Mouse (Mus musculus) heart, embryonic 16.5 days (tissue): ENCODE measurements around the gene Lysmd4. TPM values are rescaled to one million over a fixed set of nuclear protein-coding genes. Genes with fewer than 3 reads are reported as not detected.
"Not testable (repeated sequence)": the region's sequence is repeated elsewhere in the genome, so short reads cannot be mapped to it uniquely, and the experiment has no call there.

Experiments
- ATAC-seq: fragments of 200-750 bp; cut with Nextera tagmentation; replicated peaks from 2 replicates; pipeline ENCODE4 v1.8.0; 2017; ENCODE audit warnings: moderate number of reproducible peaks; ENCODE audit not compliant: insufficient read depth, low FRiP score; ENCODE audit errors: extremely low read depth
- H3K27ac ChIP-seq: fragments of 300-500 bp; sonication (generic); 2 replicates; pipeline ENCODE4 v1.5.1; 2014; ENCODE audit warnings: mild to moderate bottlenecking, low read length, control low read depth, moderate library complexity
- H3K27me3 ChIP-seq: fragments of 300-500 bp; sonication (generic); 2 replicates; pipeline ENCODE4 v1.6.1; 2014; ENCODE audit warnings: low read length, mixed read lengths; ENCODE audit not compliant: control insufficient read depth, insufficient read depth
- H3K36me3 ChIP-seq: fragments of 300-500 bp; sonication (generic); 2 replicates; pipeline ENCODE4 v1.6.1; 2014; ENCODE audit not compliant: control insufficient read depth, insufficient read depth
- H3K4me1 ChIP-seq: fragments of 300-500 bp; sonication (generic); 2 replicates; pipeline ENCODE4 v1.6.1; 2014; ENCODE audit warnings: low read length, mixed read lengths; ENCODE audit not compliant: control insufficient read depth, insufficient read depth
- H3K4me2 ChIP-seq: fragments of 300-500 bp; sonication (generic); 2 replicates; pipeline ENCODE4 v1.6.1; 2014; ENCODE audit warnings: low read depth, mild to moderate bottlenecking, control low read depth, low read length
- H3K4me3 ChIP-seq: fragments of 300-500 bp; sonication (generic); 2 replicates; pipeline ENCODE4 v1.5.1; 2014; ENCODE audit warnings: mild to moderate bottlenecking, control low read depth, low read length
- H3K9ac ChIP-seq: fragments of 300-500 bp; sonication (generic); 2 replicates; pipeline ENCODE4 v1.6.1; 2014; ENCODE audit warnings: low read length, control low read depth
- H3K9me3 ChIP-seq: fragments of 300-500 bp; sonication (generic); replicated peaks from 2 replicates; pipeline ENCODE4 v1.6.1; 2016; ENCODE audit warnings: low read length; ENCODE audit not compliant: control insufficient read depth
- WGBS: fragments of 180-500 bp; shearing (Covaris S2); extraction: QIAGEN DNeasy Blood & Tissue Kit; methylation state at CpG from one replicate; pipeline ENCODE4 v1.1.7; 2014; 5-methylcytosine and 5-hydroxymethylcytosine counted together
- polyA plus RNA-seq: library from polyadenylated mRNA; unstranded; fragments of >200 nt; fragmentation: Nextera tagmentation; extraction: Ambion mirVana; gene quantifications from 2 replicates; pipeline ENCODE4 v1.2.1, GENCODE M21; 2015

Lysmd4 gene
- polyA plus RNA-seq, 1 experiment from 2014 or later: 15.8 TPM

DNA sequence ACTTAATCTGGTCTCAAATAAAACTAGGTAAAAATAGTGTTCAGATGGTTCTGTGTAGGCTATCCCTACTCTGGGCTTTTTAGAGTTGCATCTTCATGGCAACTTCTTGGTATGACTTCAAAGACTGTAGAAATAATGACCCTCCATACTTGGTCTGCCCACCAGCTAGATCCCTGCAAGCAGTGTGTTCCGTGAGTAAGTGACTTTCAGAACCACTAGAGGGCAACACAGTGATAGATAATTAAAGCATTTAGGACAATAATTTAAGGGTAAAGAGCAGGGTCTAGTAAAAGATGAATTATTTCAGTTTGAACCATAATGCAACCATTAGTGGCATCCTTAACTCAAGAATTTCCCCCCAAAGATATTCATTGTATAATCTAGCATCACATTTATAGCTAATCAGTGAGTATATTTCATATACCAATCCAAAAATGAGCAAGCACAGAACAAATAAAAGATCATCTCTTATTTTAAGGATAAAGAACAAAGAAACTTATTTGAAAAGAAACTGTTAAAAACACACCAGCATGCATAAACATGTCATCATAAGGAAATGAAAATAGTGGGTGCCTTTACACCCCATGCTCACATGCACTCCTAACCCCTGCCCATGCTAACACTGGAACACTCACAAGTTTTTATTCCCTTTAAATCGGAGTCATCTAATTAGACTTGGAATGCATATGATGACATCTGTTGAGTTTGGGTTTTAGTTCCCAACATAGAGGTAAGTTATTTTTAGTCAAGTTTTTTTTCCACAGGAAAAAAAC is 21.0 kb downstream of the Lysmd4 start:
- Histone ChIP-seq H3K9ac (no peak overlapping the region), H3K36me3 (peaks cover 15% of the 10 kb centered on the region), H3K27me3 (no peaks in the 10 kb centered on the region), H3K4me2 (no peak overlapping the region), H3K9me3 (no peaks in the 10 kb centered on the region), H3K27ac (no peak overlapping the region), H3K4me3 (no peak overlapping the region), H3K4me1 (peaks cover 38% of the 10 kb centered on the region)
- ATAC-seq: no peak
- WGBS: 38% methylated on average over 2 of the region's 2 CpGs

GRCm38 (mm10) chr7:67243894-67244282 is 21.5 kb downstream of the Lysmd4 start:
- H3K27me3 ChIP-seq: no peaks in the 10 kb centered on the region
- no peak overlapping the region for H3K4me2 ChIP-seq
- H3K36me3 ChIP-seq: peaks cover 11% of the 10 kb centered on the region
- 32% methylated on average over 4 of the region's 4 CpGs for WGBS
- no peak overlapping the region for H3K4me3 ChIP-seq
- no peak overlapping the region for H3K9ac ChIP-seq
- H3K4me1 ChIP-seq: peaks cover 32% of the 10 kb centered on the region
- no peaks in the 10 kb centered on the region for H3K9me3 ChIP-seq
- H3K27ac ChIP-seq: 0 out of 2 replicates have a peak overlapping the region, but pooled peaks have one; percentile 35
- ATAC-seq: 0 out of 2 replicates have a peak, but pooled peaks have one; percentile 39

DNA sequence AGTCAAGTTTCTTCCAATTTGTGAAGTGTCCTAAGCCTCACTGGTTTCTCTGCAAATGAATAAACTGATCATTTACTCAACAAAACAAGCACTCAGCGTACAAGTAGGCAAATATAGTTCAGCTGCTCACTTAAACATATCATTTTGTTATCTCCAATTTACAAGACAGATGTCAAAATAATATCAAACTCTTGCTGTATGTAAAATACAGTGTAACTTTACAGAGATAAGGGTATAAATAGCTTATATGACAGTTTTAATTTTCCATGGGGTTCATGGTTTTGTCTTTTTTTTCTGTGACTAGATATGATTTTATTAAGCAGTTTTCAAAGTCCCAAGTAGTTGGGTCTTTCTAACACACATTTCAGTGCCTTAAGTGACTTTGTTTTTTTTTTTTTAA is 22.9 kb downstream of the Lysmd4 start:
- Histone ChIP-seq H3K9ac (no peak overlapping the region), H3K36me3 (peaks cover 12% of the 10 kb centered on the region), H3K27me3 (no peaks in the 10 kb centered on the region), H3K4me1 (peaks cover 22% of the 10 kb centered on the region), H3K4me3 (no peak overlapping the region), H3K27ac (no peak overlapping the region), H3K9me3 (no peaks in the 10 kb centered on the region), H3K4me2 (no peak overlapping the region)
- ATAC-seq: no peak
- 54% methylated on average over 1 of the region's 1 CpGs for WGBS

GRCm38 (mm10) chr7:67246067-67246466 is 23.7 kb downstream of the Lysmd4 start:
- H3K27ac ChIP-seq: no peak overlapping the region
- no peak overlapping the region for H3K4me3 ChIP-seq
- H3K36me3 ChIP-seq: peaks cover 12% of the 10 kb centered on the region
- no peaks in the 10 kb centered on the region for H3K27me3 ChIP-seq
- H3K4me2 ChIP-seq: no peak overlapping the region
- no peak for ATAC-seq
- H3K9ac ChIP-seq: no peak overlapping the region
- peaks cover 18% of the 10 kb centered on the region for H3K4me1 ChIP-seq
- no peaks in the 10 kb centered on the region for H3K9me3 ChIP-seq
- WGBS: 63% methylated on average over 2 of the region's 2 CpGs

DNA sequence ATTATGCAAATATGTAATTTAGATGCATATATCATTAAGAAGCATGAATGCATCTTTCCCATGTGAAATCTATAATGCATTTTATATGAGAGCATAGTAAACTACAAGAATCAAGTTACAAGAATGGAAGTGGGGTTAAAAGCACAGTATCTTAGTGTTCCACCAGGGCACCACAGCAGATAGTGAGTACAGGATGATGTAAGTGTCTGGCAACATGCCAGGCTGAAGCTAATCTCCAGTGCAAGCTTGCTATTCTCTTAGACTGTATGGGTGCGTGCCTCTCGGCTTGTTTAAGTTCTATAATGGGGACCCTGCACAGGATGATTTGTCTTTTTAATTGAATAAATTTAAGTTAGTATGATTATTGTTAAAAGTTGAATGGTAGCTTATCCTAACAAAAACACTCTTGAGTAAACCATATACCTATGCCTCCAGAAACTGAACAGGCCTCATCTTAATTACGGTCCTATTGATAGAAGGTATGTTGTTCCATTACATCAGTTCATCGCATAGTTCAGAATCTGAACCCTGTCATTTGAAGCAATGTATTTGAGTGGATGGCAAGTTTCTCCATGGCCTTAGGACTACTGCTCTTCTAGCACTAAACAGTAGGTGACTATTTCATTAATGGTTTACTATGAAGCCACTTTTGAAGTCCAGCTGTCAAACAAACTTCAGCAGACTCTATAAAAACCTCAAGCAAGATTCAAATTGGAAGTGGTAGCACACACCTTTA is 37.7 kb downstream of the Lysmd4 start:
- ATAC-seq: peak; percentile 97
- 28% methylated on average over 4 of the region's 4 CpGs for WGBS
- peak overlapping the region; percentile 79 for H3K27ac ChIP-seq

GRCm38 (mm10) chr7:67270447-67270846 is 48.1 kb downstream of the Lysmd4 start:
- not testable (repeated sequence) for H3K36me3 ChIP-seq, H3K27me3 ChIP-seq, H3K4me3 ChIP-seq, H3K9ac ChIP-seq, H3K4me2 ChIP-seq, H3K9me3 ChIP-seq
- ATAC-seq: peak; percentile 89
- peaks cover 23% of the 10 kb centered on the region for H3K4me1 ChIP-seq
- H3K27ac ChIP-seq: peak overlapping the region; percentile 66
- WGBS: 33% methylated on average over 4 of the region's 4 CpGs

More for the DNA sequence above, 37.7 kb downstream of the Lysmd4 start:
- Histone ChIP-seq H3K27me3 (no peaks in the 10 kb centered on the region), H3K36me3 (peaks cover 28% of the 10 kb centered on the region), H3K4me2 (no peak overlapping the region), H3K9me3 (no peaks in the 10 kb centered on the region), H3K9ac (no peak overlapping the region), H3K4me1 (peaks cover 9% of the 10 kb centered on the region), H3K4me3 (no peak overlapping the region)

DNA sequence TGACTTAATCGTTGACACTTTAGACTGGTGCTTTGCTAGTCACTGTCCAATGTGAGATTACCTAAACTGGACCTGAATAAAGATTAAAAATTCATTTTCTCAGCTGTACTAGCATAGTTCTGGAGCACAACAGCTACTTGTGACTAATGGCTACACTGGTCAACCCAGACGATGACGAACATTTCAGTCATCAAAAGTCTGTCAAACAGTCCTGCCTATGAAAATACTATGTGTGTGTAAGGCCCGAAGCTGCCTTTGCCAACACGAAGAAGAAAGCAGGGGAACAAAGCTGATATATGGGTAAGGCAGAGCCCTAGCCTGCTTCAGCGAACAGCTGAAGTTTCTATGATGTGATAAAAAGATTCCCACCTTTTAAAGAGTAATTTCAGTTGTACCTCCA is 61.2 kb downstream of the Lysmd4 start:
- 87% methylated on average over 6 of the region's 6 CpGs for WGBS
- Histone ChIP-seq H3K27ac (no peak overlapping the region), H3K36me3 (peaks cover 2% of the 10 kb centered on the region), H3K4me3 (no peak overlapping the region), H3K9ac (no peak overlapping the region), H3K4me2 (no peak overlapping the region), H3K27me3 (no peaks in the 10 kb centered on the region), H3K4me1 (peaks cover 14% of the 10 kb centered on the region), H3K9me3 (no peaks in the 10 kb centered on the region)
- no peak for ATAC-seq

DNA sequence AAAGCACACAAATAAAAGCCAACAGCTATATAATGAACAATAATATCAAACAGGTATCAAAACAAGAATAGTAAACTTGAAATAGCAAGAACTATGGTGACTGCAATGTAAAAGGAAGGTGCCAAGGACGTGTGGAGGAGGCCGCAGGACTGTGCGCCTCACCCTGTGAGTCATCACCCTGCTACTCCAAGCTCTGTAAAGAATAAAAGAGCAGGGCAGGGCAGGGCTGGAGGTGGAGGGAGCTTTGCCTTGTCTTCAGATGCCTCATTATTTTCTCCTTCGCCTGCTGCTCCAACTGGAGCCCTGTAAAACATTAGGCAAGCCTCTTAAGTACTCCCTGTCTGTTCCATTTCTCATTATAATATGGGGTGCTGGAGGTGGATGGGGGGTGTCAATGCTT is 65.1 kb downstream of the Lysmd4 start:
- Histone ChIP-seq H3K4me1 (peaks cover 14% of the 10 kb centered on the region), H3K9me3 (no peaks in the 10 kb centered on the region), H3K4me2 (no peak overlapping the region), H3K27ac (no peak overlapping the region), H3K27me3 (no peaks in the 10 kb centered on the region), H3K36me3 (peaks cover 2% of the 10 kb centered on the region), H3K9ac (no peak overlapping the region), H3K4me3 (no peak overlapping the region)
- no peak for ATAC-seq
- WGBS: 66% methylated on average over 4 of the region's 4 CpGs

DNA sequence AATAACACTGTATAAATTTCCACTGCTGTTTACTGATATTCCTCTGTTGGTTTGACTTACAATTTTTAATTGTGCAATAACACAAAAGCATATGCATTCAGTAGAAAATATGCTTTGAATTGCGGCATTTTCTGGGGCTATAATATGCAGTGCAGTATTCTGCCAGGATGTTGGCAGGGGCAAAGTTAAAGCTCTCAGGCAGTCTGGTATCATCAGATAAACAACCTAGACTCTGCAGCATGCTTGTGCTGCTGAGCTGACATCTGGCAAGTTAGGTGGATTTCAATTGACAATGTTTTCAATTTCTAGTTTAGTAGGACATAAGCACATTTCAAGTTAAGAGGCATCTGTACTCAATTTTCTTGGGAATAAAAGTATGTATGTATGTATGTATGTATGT is 69.0 kb downstream of the Lysmd4 start:
- Histone ChIP-seq H3K27ac (no peak overlapping the region), H3K4me2 (no peak overlapping the region), H3K4me1 (peaks cover 13% of the 10 kb centered on the region; the same call in 1 of the 2 replicates), H3K4me3 (no peak overlapping the region), H3K9ac (no peak overlapping the region), H3K9me3 (no peaks in the 10 kb centered on the region), H3K36me3 (peaks cover 2% of the 10 kb centered on the region; the same call in 1 of the 2 replicates), H3K27me3 (no peaks in the 10 kb centered on the region)
- no peak for ATAC-seq
- WGBS: 78% methylated on average over 1 of the region's 1 CpGs
